Mouse (Mus musculus): ENCODE results near the gene Akap13. TPM values are rescaled to one million over a fixed set of nuclear protein-coding genes. Genes with fewer than 3 reads are reported as not detected.

Gene Akap13
- total and polyA plus RNA-seq, 2 experiments from 2014 or later = 34.2 to 113 TPM

DNA sequence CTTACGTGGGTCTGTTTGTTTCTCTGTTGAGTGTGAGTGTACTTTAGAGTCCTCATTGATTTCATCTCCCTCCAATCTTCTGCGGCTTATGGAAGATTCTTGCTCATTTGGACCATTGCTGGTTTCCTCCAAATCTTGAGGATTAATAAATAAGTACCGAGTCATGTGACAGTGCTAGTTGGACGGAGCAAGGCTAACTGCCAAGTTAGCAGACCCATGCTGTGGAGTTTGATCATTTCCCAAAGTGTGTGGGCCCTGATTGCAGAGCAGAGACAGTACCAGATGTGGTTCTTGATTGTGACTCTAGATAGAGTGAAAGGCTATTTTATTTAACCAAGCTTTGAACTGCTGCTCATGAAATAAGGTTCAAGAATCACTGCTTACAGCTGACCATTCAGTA, 73.4 kb downstream of the Akap13 start:
- ATAC-seq (ENCODE audit: insufficient read depth, low read depth) (no peak), DNase-seq (ENCODE audit: low spot score) (no peak)
- Histone ChIP-seq H3K27me3 (ENCODE audit: control insufficient read depth, insufficient read depth, low read length) (no peaks in the 10 kb centered on the region), H3K9me3 (replicated peaks; ENCODE audit: control insufficient read depth, low read length) (no peaks in the 10 kb centered on the region), H3K36me3 (replicated peaks; ENCODE audit: control insufficient read depth, insufficient read depth, low read length) (no peaks in the 10 kb centered on the region), H3K4me3 (ENCODE audit: low read depth, low read length) (no peak overlapping the region), H3K4me1 (ENCODE audit: control insufficient read depth, insufficient read depth) (peaks cover 52% of the 10 kb centered on the region), H3K27ac (ENCODE audit: low read depth) (no peak overlapping the region), H3K4me2 (ENCODE audit: low read depth, low read length) (no peak overlapping the region), H3K9ac (replicated peaks; ENCODE audit: low read depth, low read length) (no peak overlapping the region)
- no peak for TF ChIP-seq EP300 (IDR thresholded peaks at IDR 0.05; ENCODE audit: low read depth)
- TF ChIP-seq CTCF (IDR thresholded peaks at IDR 0.05; ENCODE audit: low read depth) = no peak
- WGBS = 77% methylated on average over 4 of the region's 4 CpGs

DNA sequence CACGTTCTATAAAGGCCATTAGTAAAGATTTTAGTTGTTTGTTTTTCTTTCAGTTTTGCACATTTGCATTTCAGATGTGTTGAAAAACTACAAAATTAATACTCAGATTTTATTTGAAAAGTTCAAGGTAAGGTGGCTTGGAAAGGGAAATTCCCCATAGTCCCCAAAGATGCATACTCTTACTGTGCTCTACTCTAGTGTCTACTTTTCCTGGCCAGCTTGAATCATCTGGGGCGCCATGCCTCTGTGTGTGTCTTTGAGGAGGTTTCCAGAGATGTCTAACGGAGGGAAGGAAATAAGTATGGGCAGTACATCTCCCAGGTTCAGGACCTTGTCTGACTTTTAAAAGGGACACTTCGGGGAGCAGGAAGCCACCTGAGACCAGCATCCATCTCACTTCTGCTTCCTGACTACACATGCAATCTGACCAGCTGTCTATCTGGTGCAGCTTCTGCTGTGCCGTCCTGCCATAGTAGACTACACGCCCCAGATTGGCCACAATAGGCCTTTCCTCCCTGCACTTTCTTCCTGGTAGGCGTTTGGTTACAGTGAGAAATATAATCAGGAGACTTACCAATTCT, 74.6 kb downstream of the Akap13 start:
- no peak overlapping the region for H3K9ac ChIP-seq (replicated peaks; ENCODE audit: low read depth, low read length)
- no peak for ATAC-seq (ENCODE audit: insufficient read depth, low read depth)

GRCm38 (mm10) chr7:75530642-75531041, 75.3 kb downstream of the Akap13 start:
- DNase-seq (ENCODE audit: low spot score) (no peak), ATAC-seq (ENCODE audit: insufficient read depth, low read depth) (no peak)
- no peaks in the 10 kb centered on the region for H3K27me3 ChIP-seq (ENCODE audit: control insufficient read depth, insufficient read depth, low read length)
- no peaks in the 10 kb centered on the region for H3K9me3 ChIP-seq (replicated peaks; ENCODE audit: control insufficient read depth, low read length)
- H3K9ac ChIP-seq (replicated peaks; ENCODE audit: low read depth, low read length) = no peak overlapping the region
- H3K36me3 ChIP-seq (replicated peaks; ENCODE audit: control insufficient read depth, insufficient read depth, low read length) = 0 out of 2 replicates have a peak, but pooled peaks cover 5% of the 10 kb centered on the region
- H3K4me1 ChIP-seq (ENCODE audit: control insufficient read depth, insufficient read depth) = peaks cover 33% of the 10 kb centered on the region
- no peak overlapping the region for H3K27ac ChIP-seq (ENCODE audit: low read depth)
- no peak overlapping the region for H3K4me3 ChIP-seq (ENCODE audit: low read depth, low read length)
- no peak overlapping the region for H3K4me2 ChIP-seq (ENCODE audit: low read depth, low read length)
- WGBS = 85% methylated on average over 3 of the region's 3 CpGs
- TF ChIP-seq CTCF (IDR thresholded peaks at IDR 0.05; ENCODE audit: low read depth) (no peak), EP300 (IDR thresholded peaks at IDR 0.05; ENCODE audit: low read depth) (no peak)

More for the DNA sequence above, 74.6 kb downstream of the Akap13 start:
- 80% methylated on average over 7 of the region's 7 CpGs for whole genome bisulfite sequencing
- no peak overlapping the region for H3K4me3 ChIP-seq (ENCODE audit: low read depth, low read length)
- 0 out of 2 replicates have a peak, but pooled peaks cover 5% of the 10 kb centered on the region for H3K36me3 ChIP-seq (replicated peaks; ENCODE audit: control insufficient read depth, insufficient read depth, low read length)
- no peak overlapping the region for H3K4me2 ChIP-seq (ENCODE audit: low read depth, low read length)
- H3K4me1 ChIP-seq (ENCODE audit: control insufficient read depth, insufficient read depth) = peaks cover 40% of the 10 kb centered on the region
- H3K9me3 ChIP-seq (replicated peaks; ENCODE audit: control insufficient read depth, low read length) = no peaks in the 10 kb centered on the region
- no peak for DNase-seq (ENCODE audit: low spot score)
- TF ChIP-seq CTCF (IDR thresholded peaks at IDR 0.05; ENCODE audit: low read depth) (no peak), EP300 (IDR thresholded peaks at IDR 0.05; ENCODE audit: low read depth) (no peak)
- H3K27ac ChIP-seq (ENCODE audit: low read depth) = no peak overlapping the region
- H3K27me3 ChIP-seq (ENCODE audit: control insufficient read depth, insufficient read depth, low read length) = no peaks in the 10 kb centered on the region

DNA sequence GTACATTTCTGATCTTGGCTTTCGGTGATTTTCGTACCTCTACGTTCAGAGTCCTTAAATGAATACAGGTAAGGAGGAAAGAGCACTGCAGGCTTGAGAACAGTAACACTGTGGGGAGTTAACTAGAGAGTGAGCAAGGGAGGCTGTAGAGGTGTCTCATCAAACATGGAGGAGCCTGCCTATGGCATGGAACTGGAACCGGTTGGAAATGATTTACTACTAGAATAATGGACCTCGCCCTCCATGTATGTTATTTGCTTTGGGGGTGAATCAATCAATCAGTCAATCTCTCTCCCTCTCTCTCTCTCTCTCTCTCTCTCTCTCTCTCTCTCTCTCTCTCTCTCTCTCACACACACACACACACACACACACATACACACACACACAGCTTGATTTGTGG, 77.7 kb downstream of the Akap13 start:
- H3K27ac ChIP-seq (ENCODE audit: low read depth) = no peak overlapping the region
- no peak for TF ChIP-seq EP300 (IDR thresholded peaks at IDR 0.05; ENCODE audit: low read depth)
- no peak for TF ChIP-seq CTCF (IDR thresholded peaks at IDR 0.05; ENCODE audit: low read depth)
- no peak overlapping the region for H3K9ac ChIP-seq (replicated peaks; ENCODE audit: low read depth, low read length)
- no peak overlapping the region for H3K4me2 ChIP-seq (ENCODE audit: low read depth, low read length)
- H3K4me1 ChIP-seq (ENCODE audit: control insufficient read depth, insufficient read depth) = 0 out of 2 replicates have a peak, but pooled peaks cover 11% of the 10 kb centered on the region
- no peak overlapping the region for H3K4me3 ChIP-seq (ENCODE audit: low read depth, low read length)
- WGBS = 87% methylated on average over 5 of the region's 5 CpGs
- H3K27me3 ChIP-seq (ENCODE audit: control insufficient read depth, insufficient read depth, low read length) = no peaks in the 10 kb centered on the region
- DNase-seq (ENCODE audit: low spot score) (no peak), ATAC-seq (ENCODE audit: insufficient read depth, low read depth) (no peak)
- H3K9me3 ChIP-seq (replicated peaks; ENCODE audit: control insufficient read depth, low read length) = no peaks in the 10 kb centered on the region
- 0 out of 2 replicates have a peak, but pooled peaks cover 7% of the 10 kb centered on the region for H3K36me3 ChIP-seq (replicated peaks; ENCODE audit: control insufficient read depth, insufficient read depth, low read length)

- H3K9ac ChIP-seq (replicated peaks; ENCODE audit: low read depth, low read length) = no peak overlapping the region
- no peak for DNase-seq (ENCODE audit: low spot score)
- no peaks in the 10 kb centered on the region for H3K27me3 ChIP-seq (ENCODE audit: control insufficient read depth, insufficient read depth, low read length)
- 0 out of 2 replicates have a peak, but pooled peaks cover 3% of the 10 kb centered on the region for H3K4me1 ChIP-seq (ENCODE audit: control insufficient read depth, insufficient read depth)
- no peak overlapping the region for H3K27ac ChIP-seq (ENCODE audit: low read depth)
- 75% methylated on average over 5 of the region's 5 CpGs for WGBS
- TF ChIP-seq CTCF (IDR thresholded peaks at IDR 0.05; ENCODE audit: low read depth) (no peak), EP300 (IDR thresholded peaks at IDR 0.05; ENCODE audit: low read depth) (no peak)
- H3K4me3 ChIP-seq (ENCODE audit: low read depth, low read length) = no peak overlapping the region
- H3K4me2 ChIP-seq (ENCODE audit: low read depth, low read length) = no peak overlapping the region
- no peaks in the 10 kb centered on the region for H3K9me3 ChIP-seq (replicated peaks; ENCODE audit: control insufficient read depth, low read length)
- no peak for ATAC-seq (ENCODE audit: insufficient read depth, low read depth)
- H3K36me3 ChIP-seq (replicated peaks; ENCODE audit: control insufficient read depth, insufficient read depth, low read length) = 0 out of 2 replicates have a peak, but pooled peaks cover 8% of the 10 kb centered on the region
These were observed 81.0 kb downstream of the Akap13 start for GRCm38 (mm10) chr7:75536298-75536697.

- H3K9me3 ChIP-seq (replicated peaks; ENCODE audit: control insufficient read depth, low read length) = no peaks in the 10 kb centered on the region
- no peak overlapping the region for H3K9ac ChIP-seq (replicated peaks; ENCODE audit: low read depth, low read length)
- no peak overlapping the region for H3K4me3 ChIP-seq (ENCODE audit: low read depth, low read length)
- H3K27ac ChIP-seq (ENCODE audit: low read depth) = no peak overlapping the region
- ATAC-seq (ENCODE audit: insufficient read depth, low read depth) (no peak), DNase-seq (ENCODE audit: low spot score) (no peak)
- 0 out of 2 replicates have a peak, but pooled peaks cover 8% of the 10 kb centered on the region for H3K36me3 ChIP-seq (replicated peaks; ENCODE audit: control insufficient read depth, insufficient read depth, low read length)
- WGBS = 64% methylated on average over 2 of the region's 2 CpGs
- TF ChIP-seq CTCF (IDR thresholded peaks at IDR 0.05; ENCODE audit: low read depth) (no peak), EP300 (IDR thresholded peaks at IDR 0.05; ENCODE audit: low read depth) (no peak)
- H3K4me2 ChIP-seq (ENCODE audit: low read depth, low read length) = no peak overlapping the region
- H3K27me3 ChIP-seq (ENCODE audit: control insufficient read depth, insufficient read depth, low read length) = no peaks in the 10 kb centered on the region
- 0 out of 2 replicates have a peak, but pooled peaks cover 3% of the 10 kb centered on the region for H3K4me1 ChIP-seq (ENCODE audit: control insufficient read depth, insufficient read depth)
These were observed 82.2 kb downstream of the Akap13 start for GRCm38 (mm10) chr7:75537567-75537966.

Measured in heart, postnatal 0 days (tissue).